Mouse (Mus musculus) mesoderm, embryonic 11.5 days (tissue): ENCODE data around the gene Tenm1.

Experiments used
- DNase-seq: peaks from one replicate; pipeline ENCODE4 v3.0.0-alpha.2; 2012; ENCODE audit warnings: low read depth, low spot score

Tenm1 gene

DNA sequence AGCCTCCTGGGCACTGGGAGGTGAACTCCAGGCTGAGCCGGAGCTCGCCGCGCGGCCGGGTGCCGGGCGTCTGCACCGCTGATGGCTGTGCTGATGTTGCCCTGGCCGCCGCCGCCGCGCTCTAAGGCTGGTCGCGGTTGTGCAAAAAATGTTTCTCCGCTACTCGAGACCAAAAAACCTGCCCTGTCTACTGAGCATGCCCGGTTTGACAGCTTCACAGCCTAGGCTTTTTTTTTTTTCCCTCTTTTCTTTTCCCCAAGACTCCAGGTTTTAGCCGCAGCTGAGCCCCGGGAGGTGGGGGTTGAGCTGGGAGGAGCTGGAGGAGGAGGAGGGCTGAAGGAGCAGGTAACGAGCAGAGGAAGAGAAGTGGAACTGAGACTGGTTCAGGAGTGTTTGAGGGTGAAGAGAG is at the start of gene Tenm1:
Gene Tenm1, minus strand, starts transcription at position 272 of the 409 bp plus-strand sequence.
- DNase-seq = no peak

DNA sequence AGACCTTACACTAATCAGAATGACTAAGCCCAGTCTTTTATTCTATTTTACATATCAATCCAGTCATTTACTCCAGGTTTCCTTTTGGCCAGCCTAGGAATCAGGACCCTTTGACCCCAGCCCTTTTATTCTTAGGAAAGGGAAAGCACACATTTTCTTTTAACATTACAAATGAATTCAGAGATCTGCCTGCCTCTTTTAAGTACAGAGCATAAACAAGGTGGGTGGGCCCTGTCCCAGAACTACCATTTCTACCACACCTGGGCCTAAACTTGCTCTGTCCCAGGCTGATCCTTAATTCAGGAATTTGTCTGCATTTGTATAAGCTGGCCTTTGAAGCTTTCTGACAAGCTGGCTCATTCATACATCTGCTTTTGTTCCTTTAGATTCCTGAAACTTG is 38.4 kb upstream of the Tenm1 start:
- no peak for DNase-seq

DNA sequence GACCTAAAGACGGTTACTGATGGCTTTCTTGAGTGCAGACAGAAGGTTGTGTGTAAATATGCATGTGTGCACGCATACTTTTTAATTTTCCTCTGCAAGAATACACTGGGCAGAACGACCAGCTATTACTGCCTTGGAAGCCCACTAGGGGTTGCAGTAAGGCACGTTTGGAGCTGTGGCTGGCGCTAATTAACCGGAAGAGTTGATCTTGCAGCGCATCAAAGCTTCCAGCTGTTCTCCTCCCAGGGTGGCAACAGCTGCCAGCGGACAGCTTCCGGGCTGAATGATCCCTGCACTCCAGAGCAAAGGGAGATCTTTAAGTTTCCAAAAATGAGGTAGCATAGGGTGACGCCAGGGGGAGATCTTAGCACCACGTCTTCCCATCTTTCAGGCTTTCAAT is 1.7 kb upstream of the Tenm1 start:
- DNase-seq = peak; percentile 31

DNA sequence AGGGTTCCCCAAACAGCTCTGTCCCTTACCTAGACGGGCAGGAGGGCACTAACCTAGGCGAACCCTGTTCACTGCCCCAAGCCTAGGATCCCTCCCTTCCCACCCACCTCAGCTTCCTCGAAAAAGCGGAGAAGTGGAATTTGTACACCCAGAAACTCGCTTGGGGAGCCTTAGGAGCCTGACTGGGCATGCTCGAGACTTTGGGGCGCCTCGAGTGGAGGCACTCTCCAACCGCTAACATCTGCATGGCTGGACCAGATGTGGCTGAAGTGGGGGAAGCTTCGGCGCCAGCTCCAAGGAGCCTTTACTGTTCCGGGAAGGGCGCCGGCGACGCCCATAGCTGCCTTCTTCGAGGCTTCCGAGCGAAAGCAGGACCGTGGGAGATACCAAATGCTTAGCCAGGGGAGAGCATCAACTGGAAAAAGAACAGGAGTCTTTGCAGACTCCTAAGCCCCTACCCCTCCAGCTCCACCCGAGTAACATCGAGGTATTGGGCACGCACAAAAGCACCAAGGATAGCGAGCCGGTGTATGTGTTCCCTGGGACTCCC is 1.1 kb upstream of the Tenm1 start:
- DNase-seq = no peak

DNA sequence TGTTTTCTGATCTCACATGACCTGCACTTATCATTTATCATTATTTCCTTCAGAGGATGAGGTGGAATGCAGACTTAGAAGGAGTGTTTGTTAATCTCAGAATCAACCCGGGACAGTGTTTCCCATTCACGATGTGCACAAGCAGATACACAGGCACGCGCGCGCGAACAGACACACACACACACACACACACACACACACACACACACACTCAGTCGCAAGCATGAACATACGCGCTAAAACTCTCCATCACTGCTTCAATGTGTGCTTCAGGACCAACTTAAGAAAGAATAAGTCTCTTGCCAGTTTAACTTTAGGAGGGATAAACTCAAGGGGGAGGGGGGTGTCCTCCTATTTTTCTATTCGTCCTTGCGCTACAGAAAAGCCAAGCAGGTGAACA is 411 bp upstream of the Tenm1 start:
- DNase-seq = no peak

DNA sequence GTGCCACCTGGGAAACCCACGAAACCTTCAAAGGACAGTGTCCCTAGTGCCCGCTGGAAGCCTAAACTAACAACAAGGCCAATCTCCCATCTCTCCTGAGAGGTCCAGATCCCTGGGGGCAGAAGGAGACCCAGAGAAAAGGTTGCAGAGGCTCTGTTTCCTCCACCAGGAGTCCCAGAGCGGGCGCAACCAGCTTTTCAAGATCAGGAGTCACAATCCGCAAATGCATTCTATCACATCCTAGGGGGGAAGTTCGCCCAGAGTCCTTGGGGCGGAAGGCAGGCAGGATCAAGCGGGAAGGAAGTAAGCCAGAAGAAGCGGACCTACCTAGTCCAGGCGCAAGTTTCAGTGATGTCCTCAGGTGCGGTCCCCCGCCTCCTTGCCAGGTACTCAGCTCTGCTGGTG is 963 bp downstream of the Tenm1 start:
- no peak for DNase-seq

DNA sequence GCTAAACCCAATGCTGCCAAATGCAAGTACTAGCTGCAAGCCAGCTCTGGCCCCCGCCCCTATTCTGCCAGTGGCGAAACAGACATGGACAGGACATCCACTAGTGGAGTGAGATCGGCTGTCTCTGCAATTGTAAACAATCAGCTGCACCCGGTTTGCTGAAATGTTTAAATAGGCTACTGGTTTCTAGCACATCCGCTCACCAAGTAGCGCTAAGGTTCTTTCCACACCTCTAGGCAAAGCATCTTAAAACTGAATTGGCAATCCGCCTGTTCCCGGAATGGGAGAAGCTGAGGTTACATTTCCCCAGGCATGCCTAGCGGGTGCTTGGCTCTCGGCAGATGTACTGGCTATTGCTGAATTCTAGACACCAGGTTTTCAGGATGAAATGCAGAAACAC is 1.8 kb downstream of the Tenm1 start:
- DNase-seq = no peak

DNA sequence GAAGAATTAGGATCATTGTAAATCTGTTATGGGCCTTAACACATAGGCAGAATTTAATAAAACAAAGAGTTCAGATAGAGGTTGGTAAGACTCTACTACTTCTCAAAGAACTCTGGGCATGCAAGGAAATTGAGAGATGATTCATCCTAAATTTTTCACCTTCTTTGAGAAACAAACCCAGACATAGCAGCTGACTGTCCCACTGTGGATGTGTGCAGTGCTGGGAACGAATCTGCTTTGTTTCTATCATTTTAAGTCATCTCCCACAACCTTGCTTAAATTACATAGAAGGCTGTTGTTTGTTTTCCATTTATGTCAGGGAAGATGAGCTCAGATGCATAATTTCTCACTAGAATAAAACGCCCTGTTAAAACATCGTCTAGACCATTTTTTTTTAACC is 31.0 kb downstream of the Tenm1 start:
- no peak for DNase-seq

DNA sequence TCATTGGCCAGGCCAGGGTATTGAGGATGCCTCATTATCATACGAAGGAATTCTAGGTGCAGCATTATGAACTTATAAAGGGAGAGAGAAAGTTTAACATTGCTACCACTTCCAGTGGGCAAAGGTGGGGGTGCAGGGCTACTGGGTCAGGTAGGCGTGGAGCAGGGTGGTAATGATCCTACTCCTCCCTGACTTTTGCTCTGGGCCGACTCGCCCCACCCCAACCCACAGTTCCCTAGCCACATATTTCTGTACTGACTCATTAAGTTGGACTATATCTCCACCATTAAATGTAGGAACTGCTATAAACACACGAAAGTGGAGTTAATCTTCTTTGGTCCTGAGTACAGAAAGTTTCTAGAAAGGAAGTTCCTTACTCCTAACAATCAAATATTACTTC is 40.8 kb downstream of the Tenm1 start:
- DNase-seq = no peak

DNA sequence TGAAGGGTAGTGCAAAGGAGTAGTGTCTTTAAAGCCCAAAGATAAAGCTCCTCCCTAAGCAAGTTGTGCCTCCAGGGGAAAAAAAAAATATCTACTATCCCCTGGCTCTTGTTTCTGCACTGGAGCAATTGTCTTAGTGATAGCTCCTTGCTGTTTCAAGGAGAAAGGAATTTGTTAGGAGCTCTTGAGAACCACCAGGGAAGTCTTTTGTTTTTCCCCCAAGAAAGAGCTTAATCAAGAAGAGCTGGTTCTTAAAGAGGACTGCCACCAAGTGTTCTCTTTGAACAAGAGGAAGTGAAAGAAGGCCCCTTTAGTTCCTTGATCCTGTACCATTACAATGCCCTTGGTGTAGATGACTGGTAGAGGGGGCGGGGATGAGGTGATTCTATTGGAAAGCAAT is 56.4 kb downstream of the Tenm1 start:
- no peak for DNase-seq

DNA sequence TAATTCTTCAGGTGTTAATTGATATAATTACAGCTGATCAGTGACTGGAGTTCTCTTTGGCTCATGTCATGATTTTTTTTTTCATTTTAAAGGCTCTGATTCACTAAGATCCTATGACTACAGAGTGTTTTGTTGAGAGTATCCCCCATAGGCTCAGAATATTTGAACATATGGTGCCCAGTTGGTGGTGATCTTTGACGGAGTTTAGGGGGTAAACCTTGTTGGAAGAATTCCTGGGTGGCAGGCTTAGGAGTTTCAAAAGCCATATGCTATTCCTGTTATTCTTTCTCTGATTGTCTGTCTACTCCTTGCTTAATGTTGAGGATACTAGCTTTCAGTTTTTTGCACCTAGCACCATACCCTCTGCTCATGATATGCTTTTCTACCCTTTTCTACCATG is 109.6 kb downstream of the Tenm1 start:
- no peak for DNase-seq

DNA sequence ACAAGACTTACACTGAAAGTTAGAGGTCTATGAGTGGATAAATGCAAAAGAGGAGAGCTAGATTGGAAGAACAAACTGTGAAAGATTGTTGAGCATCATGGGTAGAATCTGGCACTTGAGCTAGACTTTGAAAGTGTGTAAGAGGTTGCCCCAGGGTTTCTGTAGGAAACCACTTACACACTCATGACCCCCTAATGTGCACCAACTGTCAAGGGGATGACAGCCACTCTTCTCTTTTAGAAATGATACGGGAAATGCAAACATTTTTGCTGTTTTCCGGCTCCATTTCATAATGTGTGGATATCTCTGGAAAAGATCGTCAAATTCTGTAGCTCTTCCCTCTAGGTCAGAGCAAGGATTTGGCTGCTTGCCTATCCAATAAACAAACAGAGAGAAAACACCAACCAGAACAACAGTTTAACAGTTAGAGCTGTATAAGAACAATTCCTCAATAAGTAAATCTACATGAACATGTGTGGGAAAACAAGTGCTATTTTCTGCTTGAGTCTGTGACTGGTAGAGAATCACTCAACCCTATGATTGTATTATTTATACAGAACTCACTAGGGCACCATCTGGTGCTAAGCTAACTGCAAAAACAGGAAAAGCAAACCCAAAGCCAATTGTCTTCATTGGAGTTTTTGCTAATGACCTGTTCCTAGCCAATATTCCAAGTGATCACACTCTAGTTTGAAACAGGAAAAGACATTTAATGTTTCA is 111.0 kb downstream of the Tenm1 start:
- no peak for DNase-seq

DNA sequence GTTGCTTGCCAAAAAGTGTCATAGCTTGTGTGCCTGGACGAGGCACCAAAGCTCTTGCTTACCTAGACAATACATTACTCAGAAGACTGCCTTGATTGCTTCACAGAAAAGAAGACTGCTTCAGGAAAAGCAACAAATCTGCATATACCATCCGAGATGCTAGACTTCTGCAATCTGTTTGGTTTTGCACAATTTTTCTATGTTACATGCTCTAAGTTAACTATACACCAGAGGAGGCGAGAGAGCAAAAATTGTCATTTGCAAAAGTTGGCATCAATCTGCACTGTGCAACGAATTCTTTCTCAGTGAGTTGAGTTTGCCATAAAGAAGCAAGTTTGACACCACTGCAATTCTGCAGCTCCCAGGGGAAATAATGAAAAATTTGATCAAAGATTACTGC is 193.1 kb downstream of the Tenm1 start:
- DNase-seq = no peak

DNA sequence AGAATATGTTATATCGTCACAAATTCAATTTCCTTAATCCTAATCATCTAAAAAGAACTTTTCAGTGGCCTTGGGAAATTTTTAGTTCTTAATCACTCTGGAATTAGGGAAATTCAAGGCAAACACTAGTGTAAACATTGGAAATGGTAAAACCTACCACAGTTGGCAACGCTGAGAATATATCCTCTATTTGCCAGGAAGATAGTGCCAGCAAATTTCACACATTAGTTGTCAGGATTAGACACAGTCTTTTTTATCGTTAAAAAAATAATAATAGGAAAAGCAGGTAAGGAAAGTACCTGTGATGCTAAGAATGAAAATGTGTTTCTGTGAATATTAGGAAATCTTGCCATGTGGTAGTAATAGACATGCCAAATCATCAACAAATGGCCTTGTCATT is 223.9 kb downstream of the Tenm1 start:
- DNase-seq = no peak

DNA sequence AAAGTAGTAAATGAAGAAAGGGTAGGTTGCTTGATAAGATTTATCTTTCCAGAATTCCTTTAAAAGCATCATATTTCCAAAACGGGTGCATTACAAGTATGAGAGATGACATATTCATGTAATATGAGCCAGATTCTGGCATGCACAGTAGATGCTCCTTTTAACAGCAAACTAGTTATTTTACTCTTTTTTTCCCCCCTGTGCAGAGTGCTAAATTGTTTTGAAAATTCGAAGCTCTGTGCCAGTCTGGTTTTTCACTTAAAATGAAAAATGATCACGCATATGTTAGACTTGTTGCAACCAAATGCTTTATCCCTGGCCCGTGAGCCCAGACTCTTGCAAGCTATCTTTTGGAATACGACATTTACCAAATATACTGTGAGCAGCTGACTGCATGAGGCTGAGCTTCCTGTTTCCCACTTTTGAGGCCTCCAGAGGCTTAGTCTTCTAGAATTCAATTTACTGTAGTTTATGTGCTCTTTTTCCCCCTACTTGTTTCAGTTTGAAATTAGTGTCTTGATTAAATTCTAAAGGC is 226.6 kb downstream of the Tenm1 start:
- peak; percentile 0 for DNase-seq

DNA sequence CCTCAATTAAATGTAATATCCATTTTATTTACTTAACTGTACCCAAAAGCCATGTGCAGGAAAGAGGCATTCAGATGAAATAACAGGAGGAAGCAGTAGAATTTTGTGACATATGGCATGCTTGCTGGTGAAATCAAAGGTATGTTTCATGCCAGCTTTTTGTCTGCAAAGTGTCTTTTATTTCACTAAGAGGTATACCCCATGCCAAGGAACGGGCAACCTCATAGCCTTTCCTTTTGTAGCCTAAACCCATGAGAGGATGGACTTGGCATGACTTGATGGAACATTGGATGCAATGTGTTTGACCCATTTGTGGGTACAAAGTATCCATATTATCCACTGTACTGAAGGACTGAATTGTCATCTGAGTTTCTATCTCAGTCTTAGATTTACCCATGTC is 246.0 kb downstream of the Tenm1 start:
- no peak for DNase-seq

DNA sequence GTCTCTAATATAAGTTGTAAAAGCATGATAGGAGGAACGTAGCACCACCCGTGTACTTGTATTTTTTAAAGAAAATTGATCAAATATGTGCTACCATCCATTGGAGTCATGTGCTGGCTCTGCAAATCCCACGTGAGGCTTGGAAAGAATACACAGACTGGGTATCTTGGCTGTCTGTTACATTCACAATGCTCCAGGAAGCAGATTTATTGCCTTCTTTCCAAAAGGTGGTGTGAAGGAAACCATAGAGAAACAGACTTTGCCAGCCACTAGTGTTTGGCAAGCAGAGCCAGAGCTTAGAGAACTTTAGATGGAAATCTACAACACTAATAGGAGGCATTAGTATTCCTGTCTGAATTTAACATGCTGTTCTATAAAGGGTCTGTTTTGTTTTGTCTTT is 277.4 kb downstream of the Tenm1 start:
- DNase-seq = no peak

DNA sequence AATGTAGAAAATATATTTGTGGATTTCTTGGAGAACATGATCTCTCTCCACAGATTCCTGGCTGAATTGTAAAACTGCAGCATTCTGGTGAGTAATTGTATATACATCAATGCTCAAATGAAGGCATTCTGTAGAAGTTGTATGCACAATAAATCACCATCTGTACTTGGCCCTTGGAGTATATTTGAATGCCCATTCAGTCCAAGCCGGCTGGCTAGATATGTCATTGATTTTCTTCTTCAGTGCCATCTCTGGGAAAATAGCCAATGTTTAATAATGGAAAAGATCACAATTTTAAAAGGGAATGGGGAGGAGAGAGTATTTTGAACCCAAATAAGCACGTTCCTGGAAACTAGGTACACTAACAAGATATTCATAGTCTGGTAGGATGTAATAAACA is 299.2 kb downstream of the Tenm1 start:
- DNase-seq = no peak

DNA sequence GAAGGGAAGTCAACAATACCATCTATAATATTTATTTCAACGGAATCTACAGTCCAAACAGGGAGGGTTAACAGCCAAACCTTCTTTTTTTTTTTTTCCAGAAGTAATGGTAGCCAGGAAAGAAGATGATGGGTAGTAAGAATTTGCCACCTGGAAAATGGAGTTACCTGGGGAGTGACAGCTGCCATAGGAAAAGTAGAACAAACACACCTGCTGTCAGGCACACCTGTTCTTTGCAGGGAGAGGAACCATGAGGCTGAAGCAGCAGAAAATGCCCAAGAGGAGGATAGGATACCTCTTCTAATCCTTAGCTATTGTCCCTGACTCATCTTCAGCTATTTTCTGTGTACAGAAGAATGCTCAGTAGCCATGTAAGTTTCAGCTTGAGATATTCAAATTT is 306.4 kb downstream of the Tenm1 start:
- no peak for DNase-seq

DNA sequence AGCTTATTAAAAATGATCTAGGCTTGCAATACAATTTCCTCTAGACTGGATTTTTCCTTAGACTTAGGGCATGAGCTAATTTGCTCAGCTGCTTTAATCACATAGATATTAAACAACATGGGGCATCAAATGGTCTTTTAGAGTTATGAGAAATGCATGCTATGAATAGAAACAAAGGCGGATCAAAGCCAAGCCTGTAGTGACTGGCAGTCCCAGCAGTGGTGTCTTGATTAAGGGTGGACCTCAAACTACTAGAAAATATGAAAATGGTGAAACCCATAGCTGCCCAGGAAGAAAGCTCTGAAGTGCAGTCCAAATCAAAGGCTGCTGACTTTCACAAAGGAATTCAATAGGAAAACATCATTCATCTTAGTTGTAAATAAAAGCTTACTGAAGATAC is 306.9 kb downstream of the Tenm1 start:
- no peak for DNase-seq

DNA sequence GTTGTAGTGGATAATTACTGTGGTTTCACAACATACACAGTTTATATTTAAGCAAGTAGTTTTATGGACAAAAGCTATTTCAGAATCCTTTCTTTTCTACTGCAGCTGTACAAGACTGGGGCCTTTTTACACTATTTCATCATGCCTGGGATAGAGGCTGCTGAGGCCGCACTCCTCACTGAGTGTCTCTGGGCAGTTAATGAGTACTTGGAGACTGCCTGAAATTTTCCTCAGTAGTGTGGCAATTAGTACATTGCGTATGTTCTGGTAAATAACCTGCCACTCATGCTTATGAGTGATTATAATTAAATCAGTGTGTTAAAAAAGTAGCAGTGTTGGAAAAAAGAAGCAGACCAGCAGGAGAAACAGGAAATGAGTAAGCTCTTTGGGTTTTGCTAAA is 442.8 kb downstream of the Tenm1 start:
- no peak for DNase-seq

DNA sequence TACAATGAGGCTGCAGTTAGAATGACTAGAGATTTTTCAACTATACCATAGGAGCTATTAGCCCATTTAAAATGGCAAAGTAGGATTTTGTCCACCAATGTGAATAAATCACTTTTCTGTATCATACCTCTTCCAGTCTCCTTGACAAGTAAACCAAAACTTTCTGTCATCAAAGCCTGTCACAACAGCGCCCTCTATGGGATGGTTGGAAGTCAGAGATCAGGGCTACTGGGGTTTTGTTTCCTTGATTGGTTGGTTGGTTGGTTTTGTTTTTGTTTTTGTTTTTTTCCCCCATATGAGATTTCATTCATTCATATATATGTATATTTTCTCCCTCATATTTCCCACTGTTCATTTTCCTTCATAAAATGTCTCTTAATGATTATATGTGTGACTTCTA is 455.4 kb downstream of the Tenm1 start:
- DNase-seq = peak; percentile 8

DNA sequence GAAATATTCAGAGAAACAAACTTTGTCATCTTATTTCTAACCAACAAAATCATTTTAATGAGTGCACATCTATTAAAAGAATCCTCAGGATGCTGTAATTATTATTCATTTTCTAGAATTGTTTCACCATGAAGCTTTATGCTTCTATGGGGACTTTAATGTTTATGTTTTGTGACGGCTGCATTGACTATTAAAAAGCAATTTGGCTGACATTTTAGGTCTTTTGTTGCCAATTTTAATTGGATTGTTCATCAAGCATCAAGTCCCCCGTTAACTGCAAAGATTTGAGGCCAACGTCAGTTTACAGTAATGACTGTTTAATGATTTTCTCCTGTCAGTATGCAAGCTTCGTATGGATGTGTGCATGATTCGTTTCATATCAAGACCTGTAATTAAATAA is 461.3 kb downstream of the Tenm1 start:
- DNase-seq = no peak

DNA sequence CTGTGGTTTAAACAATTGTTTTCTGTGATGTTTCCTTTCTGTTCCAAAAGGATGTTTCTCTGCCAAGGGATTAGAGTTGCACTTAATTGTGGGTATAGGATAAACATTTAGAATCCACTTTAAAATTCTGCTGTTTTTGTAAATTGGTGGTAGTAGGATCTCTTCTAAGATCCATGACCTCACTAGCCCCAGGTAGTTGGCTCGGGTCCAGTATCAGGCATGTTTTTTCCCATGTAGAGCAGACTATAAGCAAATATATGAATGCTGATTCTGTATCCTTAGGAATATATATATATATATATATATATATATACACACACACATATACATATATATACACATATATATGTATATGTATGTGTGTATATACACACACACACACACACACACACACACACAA is 567.2 kb downstream of the Tenm1 start:
- no peak for DNase-seq
